In genomic region chr12:112940238-112940637, GRCm38 (mm10) we compare ENCODE assay signal across 22 mouse cellular contexts. TPM values are rescaled to one million over a fixed set of nuclear protein-coding genes. Genes with fewer than 3 reads are reported as not detected.
A peak's percentile ranks its signal among the peaks of the same experiment; 100 is the strongest.
DNase-seq lines count a peak whose midpoint lies in the region; ATAC-seq and TF ChIP-seq lines count a peak whose summit lies in the region.
"Had no signal": no experiment of that assay in that cellular context is flagged by ENCODE, and none has a peak within 500 bp of the region (broad histone marks: within the 10 kb centered on the region; RNA-seq: fewer than 3 reads in every experiment).

No protein-coding gene starts in this region.

- intact Hi-C loops in gastrocnemius, adult 2 months (cut with DNase I): loop anchor here (5.0 kb wide), 1 partner anchor 63 kb away; no protein-coding TSS in a partner anchor

- DNase-seq in forebrain, embryonic 11.5 days (ENCODE audit: low spot score): no peak
- DNase-seq in kidney, postnatal 14 days: no peak
- DNase-seq in midbrain, postnatal 0 days (ENCODE audit: low spot score): no peak
- no peak for DNase-seq in midbrain, embryonic 10.5 days (ENCODE audit: low spot score)
- DNase-seq in embryonic facial prominence, embryonic 10.5 days (ENCODE audit: low spot score): no peak
- no peak for DNase-seq in gastrocnemius, adult 2 months
- DNase-seq: adrenal gland, postnatal 10 days; cerebellum, adult 8-10 months; cerebellum, postnatal 36 days; gastrocnemius, postnatal 10 days; heart, postnatal 14 days; kidney, adult 9 months; kidney, postnatal 36 days; liver, embryonic 13.5 days; lung, adult 2 months; thymus, postnatal 4 days had no signal

- H3K4me1 ChIP-seq in forebrain, embryonic 12.5 days: peaks cover 22% of the 10 kb centered on the region
- peaks cover 2% of the 10 kb centered on the region; the same call in 1 of the 2 replicates for H3K4me1 ChIP-seq in forebrain, embryonic 11.5 days (replicated peaks; ENCODE audit: control insufficient read depth, insufficient read depth, low read length)
- H3K4me1 ChIP-seq in kidney, embryonic 16.5 days (ENCODE audit: insufficient read depth, low read length): peaks cover 14% of the 10 kb centered on the region
- H3K4me1 ChIP-seq in midbrain, postnatal 0 days (ENCODE audit: insufficient read depth, low read length): peaks cover 5% of the 10 kb centered on the region; the same call in 1 of the 2 replicates
- peaks cover 53% of the 10 kb centered on the region for H3K4me1 ChIP-seq in midbrain, embryonic 10.5 days
- peaks cover 52% of the 10 kb centered on the region for H3K4me1 ChIP-seq in embryonic facial prominence, embryonic 10.5 days

- no peaks in the 10 kb centered on the region for H3K9me3 ChIP-seq in forebrain, embryonic 12.5 days
- H3K9me3 ChIP-seq in forebrain, embryonic 11.5 days (ENCODE audit: control insufficient read depth, low read length): no peaks in the 10 kb centered on the region
- H3K9me3 ChIP-seq in kidney, embryonic 16.5 days (ENCODE audit: low read length): no peaks in the 10 kb centered on the region
- no peaks in the 10 kb centered on the region for H3K9me3 ChIP-seq in midbrain, postnatal 0 days (ENCODE audit: low read length)
- H3K9me3 ChIP-seq in midbrain, embryonic 10.5 days (replicated peaks): no peaks in the 10 kb centered on the region
- no peaks in the 10 kb centered on the region for H3K9me3 ChIP-seq in embryonic facial prominence, embryonic 10.5 days
- H3K9me3 ChIP-seq: embryonic facial prominence, embryonic 12.5 days; liver, embryonic 13.5 days had no signal

- H3K27ac ChIP-seq in forebrain, embryonic 12.5 days: peak overlapping the region; percentile 42; the same call in 1 of the 2 replicates
- H3K27ac ChIP-seq in forebrain, embryonic 11.5 days (ENCODE audit: low read depth, low read length): no peak overlapping the region
- no peak overlapping the region for H3K27ac ChIP-seq in kidney, embryonic 16.5 days (ENCODE audit: low read length)
- no peak overlapping the region for H3K27ac ChIP-seq in midbrain, postnatal 0 days (ENCODE audit: low read depth, low read length)
- H3K27ac ChIP-seq in midbrain, embryonic 10.5 days (replicated peaks): no peak overlapping the region
- no peak overlapping the region for H3K27ac ChIP-seq in embryonic facial prominence, embryonic 10.5 days (replicated peaks)
- H3K27ac ChIP-seq in gastrocnemius, adult 2 months: no peak overlapping the region; the same call in 1 of the 2 replicates
- H3K27ac ChIP-seq: embryonic facial prominence, embryonic 12.5 days; liver, embryonic 13.5 days had no signal

- TF ChIP-seq CTCF in midbrain, postnatal 0 days (IDR thresholded peaks at IDR 0.05): no peak
- TF ChIP-seq CTCF in gastrocnemius, adult 2 months (IDR thresholded peaks at IDR 0.05): no peak

- no peaks in the 10 kb centered on the region for H3K36me3 ChIP-seq in forebrain, embryonic 12.5 days (replicated peaks)
- no peaks in the 10 kb centered on the region for H3K36me3 ChIP-seq in forebrain, embryonic 11.5 days (ENCODE audit: control insufficient read depth, insufficient read depth, low read length)
- H3K36me3 ChIP-seq in kidney, embryonic 16.5 days (ENCODE audit: insufficient read depth, low read length): no peaks in the 10 kb centered on the region
- no peaks in the 10 kb centered on the region for H3K36me3 ChIP-seq in midbrain, postnatal 0 days (ENCODE audit: insufficient read depth, low read length)
- no peaks in the 10 kb centered on the region for H3K36me3 ChIP-seq in midbrain, embryonic 10.5 days
- H3K36me3 ChIP-seq in embryonic facial prominence, embryonic 10.5 days (replicated peaks): no peaks in the 10 kb centered on the region
- H3K36me3 ChIP-seq: embryonic facial prominence, embryonic 12.5 days; liver, embryonic 13.5 days had no signal

- H3K4me3 ChIP-seq in forebrain, embryonic 12.5 days (replicated peaks): no peak overlapping the region
- no peak overlapping the region for H3K4me3 ChIP-seq in forebrain, embryonic 11.5 days (ENCODE audit: low read depth, low read length)
- H3K4me3 ChIP-seq in kidney, embryonic 16.5 days (ENCODE audit: low read length): no peak overlapping the region
- H3K4me3 ChIP-seq in midbrain, postnatal 0 days (ENCODE audit: low read depth, low read length): no peak overlapping the region
- H3K4me3 ChIP-seq in midbrain, embryonic 10.5 days: no peak overlapping the region
- H3K4me3 ChIP-seq in embryonic facial prominence, embryonic 10.5 days: 0 out of 2 replicates have a peak overlapping the region, but pooled peaks have one; percentile 87
- H3K4me3 ChIP-seq in gastrocnemius, adult 2 months: no peak overlapping the region
- H3K4me3 ChIP-seq: embryonic facial prominence, embryonic 12.5 days; erythroblast, embryonic 14.5 days; liver, embryonic 13.5 days had no signal

- H3K4me2 ChIP-seq in forebrain, embryonic 12.5 days: no peak overlapping the region
- no peak overlapping the region for H3K4me2 ChIP-seq in forebrain, embryonic 11.5 days (ENCODE audit: low read depth, low read length, severe bottlenecking)
- H3K4me2 ChIP-seq in kidney, embryonic 16.5 days (replicated peaks; ENCODE audit: low read depth, low read length): no peak overlapping the region
- H3K4me2 ChIP-seq in midbrain, postnatal 0 days (ENCODE audit: low read depth, low read length, poor library complexity, severe bottlenecking): 0 out of 2 replicates have a peak overlapping the region, but pooled peaks have one; percentile 9

- 0 out of 2 replicates have a peak, but pooled peaks cover 11% of the 10 kb centered on the region for H3K27me3 ChIP-seq in forebrain, embryonic 12.5 days
- no peaks in the 10 kb centered on the region for H3K27me3 ChIP-seq in forebrain, embryonic 11.5 days (ENCODE audit: control insufficient read depth, insufficient read depth, low read length)
- H3K27me3 ChIP-seq in kidney, embryonic 16.5 days (ENCODE audit: insufficient read depth, low read length): no peaks in the 10 kb centered on the region
- H3K27me3 ChIP-seq in midbrain, postnatal 0 days (ENCODE audit: insufficient read depth, low read length): no peaks in the 10 kb centered on the region
- H3K27me3 ChIP-seq in midbrain, embryonic 10.5 days (ENCODE audit: low read depth, poor library complexity, severe bottlenecking): peaks cover 21% of the 10 kb centered on the region; the same call in 1 of the 2 replicates
- peaks cover 17% of the 10 kb centered on the region; the same call in 1 of the 2 replicates for H3K27me3 ChIP-seq in embryonic facial prominence, embryonic 10.5 days (replicated peaks; ENCODE audit: low read depth, poor library complexity, severe bottlenecking)
- H3K27me3 ChIP-seq: embryonic facial prominence, embryonic 12.5 days; Patski had no signal

- WGBS in forebrain, embryonic 12.5 days: 88% methylated on average over 4 of the region's 4 CpGs
- 96% methylated on average over 4 of the region's 4 CpGs for WGBS in forebrain, embryonic 11.5 days
- 86% methylated on average over 4 of the region's 4 CpGs for WGBS in kidney, embryonic 16.5 days
- whole genome bisulfite sequencing in midbrain, postnatal 0 days: 84% methylated on average over 4 of the region's 4 CpGs
- 89% methylated on average over 4 of the region's 4 CpGs for WGBS in midbrain, embryonic 10.5 days
- 77% methylated on average over 4 of the region's 4 CpGs for WGBS in embryonic facial prominence, embryonic 10.5 days

- no peak for ATAC-seq in forebrain, embryonic 12.5 days (ENCODE audit: low FRiP score)
- ATAC-seq in forebrain, embryonic 11.5 days (replicated peaks; ENCODE audit: low FRiP score): no peak
- ATAC-seq in kidney, embryonic 16.5 days (ENCODE audit: low FRiP score, low TSS enrichment): no peak
- no peak for ATAC-seq in midbrain, postnatal 0 days (ENCODE audit: low FRiP score)
- ATAC-seq: intestine, postnatal 0 days; Patski had no signal

- no peak overlapping the region for H3K9ac ChIP-seq in forebrain, embryonic 12.5 days
- H3K9ac ChIP-seq in forebrain, embryonic 11.5 days (ENCODE audit: low read length): no peak overlapping the region
- H3K9ac ChIP-seq in kidney, embryonic 16.5 days (replicated peaks; ENCODE audit: low read length): peak overlapping the region; percentile 47; the same call in 1 of the 2 replicates
- no peak overlapping the region for H3K9ac ChIP-seq in midbrain, postnatal 0 days (replicated peaks; ENCODE audit: low read length, poor library complexity, severe bottlenecking)
- H3K9ac ChIP-seq: embryonic facial prominence, embryonic 12.5 days had no signal

RNA-seq across cellular contexts. Expression of gene Nudt14, which starts 1.7 kb away (rescaled TPM):
- 51.5 and 54.4 TPM in 2 replicates for polyA plus RNA-seq in forebrain, embryonic 12.5 days (2016; fragmentation: Nextera tagmentation; extraction: Ambion mirVana)
- polyA plus RNA-seq in forebrain, embryonic 11.5 days (2014; fragmentation: Nextera tagmentation; extraction: Ambion mirVana): 57.6 and 59.2 TPM in 2 replicates
- polyA plus RNA-seq in kidney, embryonic 16.5 days (2015; fragmentation: Nextera tagmentation; extraction: Ambion mirVana): 99.1 and 104 TPM in 2 replicates
- total RNA-seq in midbrain, postnatal 0 days (2014; rRNA removed): 23.6 and 25.8 TPM in 2 replicates
- 41.8 and 48.0 TPM in 2 replicates for polyA plus RNA-seq in midbrain, postnatal 0 days (2015; fragmentation: Nextera tagmentation; extraction: Ambion mirVana)
- 66.4 and 76.4 TPM in 2 replicates for polyA plus RNA-seq in midbrain, embryonic 10.5 days (2016; fragmentation: Nextera tagmentation; extraction: Ambion mirVana)
- polyA plus RNA-seq in embryonic facial prominence, embryonic 10.5 days (2016; fragmentation: Nextera tagmentation; extraction: Ambion mirVana): 78.1 and 83.8 TPM in 2 replicates
- total RNA-seq in gastrocnemius, adult 2 months (2021): 1 to 10 TPM; 5.4 to 7.9 TPM

RNA-seq across cellular contexts. Expression of gene Jag2, which starts 10.7 kb away (rescaled TPM):
- 5.6 and 6.2 TPM in 2 replicates for polyA plus RNA-seq in forebrain, embryonic 12.5 days (2016; fragmentation: Nextera tagmentation; extraction: Ambion mirVana)
- 3.2 and 4.3 TPM in 2 replicates for polyA plus RNA-seq in forebrain, embryonic 11.5 days (2014; fragmentation: Nextera tagmentation; extraction: Ambion mirVana)
- 2.2 and 2.5 TPM in 2 replicates for polyA plus RNA-seq in kidney, embryonic 16.5 days (2015; fragmentation: Nextera tagmentation; extraction: Ambion mirVana)
- 88.4 and 94.6 TPM in 2 replicates for total RNA-seq in midbrain, postnatal 0 days (2014; rRNA removed)
- polyA plus RNA-seq in midbrain, postnatal 0 days (2015; fragmentation: Nextera tagmentation; extraction: Ambion mirVana): 9.4 and 12.1 TPM in 2 replicates
- 2.4 and 2.8 TPM in 2 replicates for polyA plus RNA-seq in midbrain, embryonic 10.5 days (2016; fragmentation: Nextera tagmentation; extraction: Ambion mirVana)
- polyA plus RNA-seq in embryonic facial prominence, embryonic 10.5 days (2016; fragmentation: Nextera tagmentation; extraction: Ambion mirVana): 4.8 and 5.3 TPM in 2 replicates
- total RNA-seq in gastrocnemius, adult 2 months (2021): 10 to 100 TPM; 20.3 to 30.2 TPM
- polyA plus RNA-seq: erythroblast, embryonic 14.5 days had no signal

RNA-seq across cellular contexts. Expression of gene Btbd6, which starts 36.0 kb away (rescaled TPM):
- 28.2 and 29.2 TPM in 2 replicates for polyA plus RNA-seq in forebrain, embryonic 12.5 days (2016; fragmentation: Nextera tagmentation; extraction: Ambion mirVana)
- 26.7 and 27.8 TPM in 2 replicates for polyA plus RNA-seq in forebrain, embryonic 11.5 days (2014; fragmentation: Nextera tagmentation; extraction: Ambion mirVana)
- polyA plus RNA-seq in kidney, embryonic 16.5 days (2015; fragmentation: Nextera tagmentation; extraction: Ambion mirVana): 29.4 and 30.6 TPM in 2 replicates
- 79.0 and 81.6 TPM in 2 replicates for total RNA-seq in midbrain, postnatal 0 days (2014; rRNA removed)
- 58.4 and 61.9 TPM in 2 replicates for polyA plus RNA-seq in midbrain, postnatal 0 days (2015; fragmentation: Nextera tagmentation; extraction: Ambion mirVana)
- 20.5 and 22.7 TPM in 2 replicates for polyA plus RNA-seq in midbrain, embryonic 10.5 days (2016; fragmentation: Nextera tagmentation; extraction: Ambion mirVana)
- 22.3 and 23.0 TPM in 2 replicates for polyA plus RNA-seq in embryonic facial prominence, embryonic 10.5 days (2016; fragmentation: Nextera tagmentation; extraction: Ambion mirVana)
- 10 to 100 TPM; 13.3 to 20.6 TPM for total RNA-seq in gastrocnemius, adult 2 months (2021)
